Mouse (Mus musculus) left cerebral cortex, adult 9 months (tissue): ENCODE results near the gene Vmn1r121.
"Not testable (repeated sequence)": the region's sequence is repeated elsewhere in the genome, so short reads cannot be mapped to it uniquely, and the experiment has no call there.

ENCODE experiments used
- DNase-seq, 2 experiments: peaks; one replicate each; pipeline ENCODE4 v3.0.0; 2022; ENCODE audit warnings: low spot score in 2 of 2

Vmn1r121 gene

GRCm38 (mm10) chr7:21098413-21098812 is at the start of gene Vmn1r121:
Gene Vmn1r121 (minus strand): TSS chr7:21098513.
- not testable (repeated sequence) for DNase-seq

- not testable (repeated sequence) for DNase-seq
Measured at GRCm38 (mm10) chr7:21134028-21134427, 35.7 kb upstream of the Vmn1r121 start, which contains the start of gene Vmn1r122. Gene Vmn1r122 (minus strand): TSS chr7:21134128.

- not testable (repeated sequence) for DNase-seq
Measured at GRCm38 (mm10) chr7:21053684-21054083, 44.6 kb downstream of the Vmn1r121 start, which contains the start of gene Vmn1r120. Gene Vmn1r120 (minus strand): TSS chr7:21053784.
